In genomic region chr11:95088857-95089779, GRCm38 (mm10) we compare ENCODE assay signal across 10 mouse cellular contexts. TPM values are rescaled to one million over a fixed set of nuclear protein-coding genes. Genes with fewer than 3 reads are reported as not detected.
A peak's percentile ranks its signal among the peaks of the same experiment; 100 is the strongest.
DNase-seq lines count a peak whose midpoint lies in the region; ATAC-seq and TF ChIP-seq lines count a peak whose summit lies in the region.
"Had no signal": no experiment of that assay in that cellular context is flagged by ENCODE, and none has a peak within 500 bp of the region (broad histone marks: within the 10 kb centered on the region; RNA-seq: fewer than 3 reads in every experiment).

No protein-coding gene starts in this region.

- H3K27me3 ChIP-seq in forebrain, embryonic 10.5 days (ENCODE audit: poor library complexity, severe bottlenecking) = no peaks in the 10 kb centered on the region
- H3K27me3 ChIP-seq in forebrain, postnatal 0 days (ENCODE audit: insufficient read depth, low read length) = no peaks in the 10 kb centered on the region

- no peak overlapping the region for H3K9ac ChIP-seq in forebrain, postnatal 0 days

- no peak for DNase-seq in forebrain, embryonic 10.5 days (ENCODE audit: extremely low spot score, low spot score)
- DNase-seq in forebrain, postnatal 0 days = no peak
- DNase-seq in heart, postnatal 4 days = peak; percentile 52
- DNase-seq in lung, postnatal 10 days = peak; percentile 90
- no peak for DNase-seq in adipocyte (ENCODE audit: low spot score)
- DNase-seq in c-Kit-positive CD71-positive TER-119-positive erythroid progenitor cells, embryonic 14.5 days (ENCODE audit: low spot score) = no peak
- no peak for DNase-seq in retina, embryonic 14.5 days (ENCODE audit: low spot score)

- no peak overlapping the region for H3K4me2 ChIP-seq in forebrain, postnatal 0 days (ENCODE audit: low read depth)

- TF ChIP-seq POLR2A in cortical plate, adult 2 months (IDR thresholded peaks at IDR 0.05; ENCODE audit: extremely low read depth, insufficient read depth, low read length) = no peak

- no peak for ATAC-seq in forebrain, postnatal 0 days

- H3K9me3 ChIP-seq in forebrain, embryonic 10.5 days = no peaks in the 10 kb centered on the region
- H3K9me3 ChIP-seq in forebrain, postnatal 0 days (ENCODE audit: low read length) = no peaks in the 10 kb centered on the region

- H3K4me1 ChIP-seq in forebrain, embryonic 10.5 days = peaks cover 45% of the 10 kb centered on the region
- H3K4me1 ChIP-seq in forebrain, postnatal 0 days (ENCODE audit: insufficient read depth) = no peaks in the 10 kb centered on the region
- no peaks in the 10 kb centered on the region for H3K4me1 ChIP-seq in cortical plate, adult 2 months (ENCODE audit: control insufficient read depth, insufficient read depth, low read length)

- H3K4me3 ChIP-seq in forebrain, embryonic 10.5 days = no peak overlapping the region
- no peak overlapping the region for H3K4me3 ChIP-seq in forebrain, postnatal 0 days (ENCODE audit: low read depth, low read length)
- no peak overlapping the region for H3K4me3 ChIP-seq in cortical plate, adult 2 months (ENCODE audit: insufficient read depth, low read length)

- no peaks in the 10 kb centered on the region for H3K36me3 ChIP-seq in forebrain, embryonic 10.5 days (replicated peaks)
- no peaks in the 10 kb centered on the region for H3K36me3 ChIP-seq in forebrain, postnatal 0 days (ENCODE audit: insufficient read depth)

- no peak for TF ChIP-seq CTCF in forebrain, postnatal 0 days (IDR thresholded peaks at IDR 0.05; ENCODE audit: low read depth)
- no peak for TF ChIP-seq CTCF in cortical plate, adult 2 months (IDR thresholded peaks at IDR 0.05; ENCODE audit: extremely low read depth, insufficient read depth, low read length)

- 83% methylated on average over 16 of the region's 16 CpGs for WGBS in forebrain, embryonic 10.5 days
- WGBS in forebrain, postnatal 0 days = 76% methylated on average over 16 of the region's 16 CpGs

- H3K27ac ChIP-seq in forebrain, embryonic 10.5 days = 0 out of 2 replicates have a peak overlapping the region, but pooled peaks have one; percentile 2
- no peak overlapping the region for H3K27ac ChIP-seq in forebrain, postnatal 0 days (ENCODE audit: low read depth, low read length)
- peak overlapping the region; percentile 12; the same call in 1 of the 2 replicates for H3K27ac ChIP-seq in cortical plate, adult 2 months (ENCODE audit: insufficient read depth, low read length)
- H3K27ac ChIP-seq: macrophage had no signal

RNA-seq across cellular contexts. Expression of gene Itga3, which starts 12.5 kb away (rescaled TPM):
- polyA plus RNA-seq in forebrain, embryonic 10.5 days (2016; fragmentation: Nextera tagmentation; extraction: Ambion mirVana) = 5.5 and 6.5 TPM in 2 replicates
- total RNA-seq in forebrain, postnatal 0 days (2014; rRNA removed) = 12.3 and 23.5 TPM in 2 replicates
- polyA plus RNA-seq in forebrain, postnatal 0 days (2015; fragmentation: Nextera tagmentation; extraction: Ambion mirVana) = 5.2 and 7.4 TPM in 2 replicates
- polyA plus RNA-seq in cortical plate, adult 2 months (2012; rRNA removed) = 15.3 and 17.7 TPM in 2 replicates
- 10 to 100 TPM; 16.1 to 16.4 TPM for total RNA-seq in heart, postnatal 4 days (2021)

RNA-seq across cellular contexts. Expression of gene Dlx3, which starts 30.8 kb away (rescaled TPM):
- polyA plus RNA-seq in forebrain, embryonic 10.5 days (2016; fragmentation: Nextera tagmentation; extraction: Ambion mirVana) = 3.5 and 3.6 TPM in 2 replicates
- total RNA-seq in forebrain, postnatal 0 days (2014; rRNA removed) = 0.14 TPM in 1 of 2 replicates, not detected in the other
- polyA plus RNA-seq in forebrain, postnatal 0 days (2015; fragmentation: Nextera tagmentation; extraction: Ambion mirVana) = not detected in 2 replicates
- not detected in 2 replicates for polyA plus RNA-seq in cortical plate, adult 2 months (2012; rRNA removed)
- not detected for total RNA-seq in heart, postnatal 4 days (2021)
- polyA plus RNA-seq: macrophage had no signal

RNA-seq across cellular contexts. Expression of gene Pdk2, which starts 48.0 kb away (rescaled TPM):
- 12.1 and 12.5 TPM in 2 replicates for polyA plus RNA-seq in forebrain, embryonic 10.5 days (2016; fragmentation: Nextera tagmentation; extraction: Ambion mirVana)
- 6.9 and 10.2 TPM in 2 replicates for total RNA-seq in forebrain, postnatal 0 days (2014; rRNA removed)
- polyA plus RNA-seq in forebrain, postnatal 0 days (2015; fragmentation: Nextera tagmentation; extraction: Ambion mirVana) = 31.9 and 38.1 TPM in 2 replicates
- 106 TPM in 2 replicates for polyA plus RNA-seq in cortical plate, adult 2 months (2012; rRNA removed)
- total RNA-seq in heart, postnatal 4 days (2021) = 100 to 1,000 TPM; 178 to 200 TPM

RNA-seq across cellular contexts. Expression of gene Dlx4, which starts 56.9 kb away (rescaled TPM):
- 0.21 and 0.26 TPM in 2 replicates for polyA plus RNA-seq in forebrain, embryonic 10.5 days (2016; fragmentation: Nextera tagmentation; extraction: Ambion mirVana)
- 0.15 TPM in 1 of 2 replicates, not detected in the other for total RNA-seq in forebrain, postnatal 0 days (2014; rRNA removed)
- 0.49 and 0.82 TPM in 2 replicates for polyA plus RNA-seq in forebrain, postnatal 0 days (2015; fragmentation: Nextera tagmentation; extraction: Ambion mirVana)
- polyA plus RNA-seq in cortical plate, adult 2 months (2012; rRNA removed) = 0.26 and 0.29 TPM in 2 replicates
- not detected for total RNA-seq in heart, postnatal 4 days (2021)
- polyA plus RNA-seq: large intestine, adult 2 months; macrophage had no signal

Comparison
In these comparisons a context has a peak if more than half of its experiments do, and no peak if none do; other contexts are left out.
1. DNase-seq: peak in heart, postnatal 4 days (single experiment) and lung, postnatal 10 days (single experiment); none in forebrain, embryonic 10.5 days (single experiment), forebrain, postnatal 0 days (single experiment), adipocyte (single experiment), c-Kit-positive CD71-positive TER-119-positive erythroid progenitor cells, embryonic 14.5 days (single experiment) and retina, embryonic 14.5 days (single experiment).